Mouse (Mus musculus) limb, embryonic 11.5 days (tissue): Measurements from ENCODE around the gene Lrfn2. TPM values are rescaled to one million over a fixed set of nuclear protein-coding genes. Genes with fewer than 3 reads are reported as not detected.

Experiments used
- ATAC-seq: fragments of 200-750 bp; cut with Nextera tagmentation; 2 replicates; pipeline ENCODE4 v1.8.0; 2017; ENCODE audit warnings: low read depth; ENCODE audit not compliant: insufficient number of reproducible peaks, low FRiP score, low TSS enrichment
- DNase-seq: peaks from one replicate; pipeline ENCODE4 v3.0.0-alpha.2; 2015; ENCODE audit warnings: low spot score
- H3K27ac ChIP-seq: fragments of 300-500 bp; sonication (generic); replicated peaks from 2 replicates; pipeline ENCODE4 v1.5.1; 2014; ENCODE audit warnings: low read depth, mild to moderate bottlenecking, low read length
- H3K27me3 ChIP-seq: fragments of 300-500 bp; sonication (generic); 2 replicates; pipeline ENCODE4 v1.6.1; 2014; ENCODE audit warnings: mild to moderate bottlenecking, low read length, mixed read lengths; ENCODE audit not compliant: control insufficient read depth, insufficient read depth
- H3K36me3 ChIP-seq: fragments of 300-500 bp; sonication (generic); 2 replicates; pipeline ENCODE4 v1.6.1; 2014; ENCODE audit warnings: mild to moderate bottlenecking, low read length, moderate library complexity, mixed read lengths; ENCODE audit not compliant: control insufficient read depth, insufficient read depth
- H3K4me1 ChIP-seq: fragments of 300-500 bp; sonication (generic); 2 replicates; pipeline ENCODE4 v1.6.1; 2014; ENCODE audit warnings: low read length, mixed read lengths; ENCODE audit not compliant: control insufficient read depth, insufficient read depth
- H3K4me2 ChIP-seq: fragments of 300-500 bp; sonication (generic); 2 replicates; pipeline ENCODE4 v1.6.1; 2014; ENCODE audit warnings: low read depth, mild to moderate bottlenecking, moderate library complexity; ENCODE audit not compliant: severe bottlenecking
- H3K4me3 ChIP-seq: fragments of 300-500 bp; sonication (generic); 2 replicates; pipeline ENCODE4 v1.5.1; 2014; ENCODE audit warnings: low read depth, low read length
- H3K9ac ChIP-seq: fragments of 300-500 bp; sonication (generic); 2 replicates; pipeline ENCODE4 v1.6.1; 2014; ENCODE audit warnings: mild to moderate bottlenecking, low read length
- H3K9me3 ChIP-seq: fragments of 300-500 bp; sonication (generic); 2 replicates; pipeline ENCODE4 v1.6.1; 2016; ENCODE audit warnings: low read length; ENCODE audit not compliant: control insufficient read depth
- WGBS: fragments of 180-500 bp; shearing (Covaris S2); extraction: QIAGEN DNeasy Blood & Tissue Kit; methylation state at CpG from one replicate; pipeline ENCODE4 v1.1.7; 2014; 5-methylcytosine and 5-hydroxymethylcytosine counted together
- polyA plus RNA-seq: library from polyadenylated mRNA; unstranded; fragments of >200 nt; fragmentation: Nextera tagmentation; extraction: Ambion mirVana; gene quantifications from 2 replicates; pipeline ENCODE4 v1.2.1, GENCODE M21; 2014

Lrfn2 gene
- polyA plus RNA-seq, 1 experiment from 2014 or later, result 0.12 TPM

DNA sequence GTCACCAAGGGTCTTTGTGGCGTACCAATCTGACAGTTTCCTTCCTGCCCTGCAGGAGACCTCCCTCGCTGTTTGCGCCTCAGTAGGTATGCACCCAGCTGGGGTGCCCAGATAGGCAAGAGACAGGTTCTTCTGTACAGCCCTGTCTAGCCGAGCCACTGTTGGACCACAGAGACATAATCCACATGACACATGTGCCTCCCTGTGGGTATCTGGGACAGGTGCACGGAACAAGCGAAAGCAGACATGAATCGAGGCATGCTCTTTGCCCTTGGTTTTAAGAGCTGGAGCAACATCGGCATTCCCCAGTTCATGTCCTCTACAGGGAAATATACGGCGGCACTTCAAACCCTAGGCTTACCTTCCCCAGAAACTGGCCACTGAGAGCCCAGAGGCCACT, 1.2 kb upstream of the Lrfn2 start:
- H3K27me3 ChIP-seq, result peaks cover 15% of the 10 kb centered on the region
- peak overlapping the region; percentile 39; the same call in 1 of the 2 replicates for H3K4me3 ChIP-seq
- 63% methylated on average over 10 of the region's 10 CpGs for WGBS
- peaks cover 4% of the 10 kb centered on the region for H3K4me1 ChIP-seq
- no peak overlapping the region for H3K9ac ChIP-seq
- no peak overlapping the region for H3K4me2 ChIP-seq
- ATAC-seq, result no peak
- no peak for DNase-seq
- H3K36me3 ChIP-seq, result no peaks in the 10 kb centered on the region
- no peaks in the 10 kb centered on the region for H3K9me3 ChIP-seq
- H3K27ac ChIP-seq, result no peak overlapping the region

DNA sequence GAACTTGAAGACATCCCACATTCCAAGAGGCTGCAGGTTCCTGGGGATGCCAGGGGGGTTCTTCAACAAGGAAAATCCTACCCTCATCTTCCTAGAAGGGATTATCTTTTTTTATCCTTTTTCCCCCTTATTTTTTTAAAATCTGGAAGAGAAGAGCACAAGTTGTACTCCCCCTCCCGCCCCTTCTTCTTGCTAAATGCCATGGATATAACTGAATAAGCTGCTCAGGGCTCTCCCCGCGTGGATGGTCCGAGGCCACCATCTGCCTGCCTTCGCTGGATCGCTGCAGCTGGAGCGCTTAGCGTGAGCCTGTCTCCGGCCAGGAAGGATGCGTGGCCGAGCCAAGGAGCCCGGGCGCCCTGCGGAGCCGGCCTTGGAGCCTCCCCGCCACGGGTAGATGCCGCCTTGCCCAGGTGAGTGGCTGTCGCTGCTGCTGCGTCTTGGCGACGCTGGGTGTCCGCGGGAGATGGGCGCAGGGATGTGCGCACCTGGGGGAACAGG, 277 bp downstream of the Lrfn2 start:
- Histone ChIP-seq H3K27me3 (peaks cover 15% of the 10 kb centered on the region), H3K4me3 (peak overlapping the region; percentile 39), H3K27ac (no peak overlapping the region), H3K9me3 (no peaks in the 10 kb centered on the region), H3K4me1 (peaks cover 4% of the 10 kb centered on the region), H3K9ac (0 out of 2 replicates have a peak overlapping the region, but pooled peaks have one; percentile 7), H3K4me2 (peak overlapping the region; percentile 82), H3K36me3 (no peaks in the 10 kb centered on the region)
- ATAC-seq, result no peak
- peak; percentile 48 for DNase-seq
- WGBS, result 1% methylated on average over 26 of the region's 26 CpGs

DNA sequence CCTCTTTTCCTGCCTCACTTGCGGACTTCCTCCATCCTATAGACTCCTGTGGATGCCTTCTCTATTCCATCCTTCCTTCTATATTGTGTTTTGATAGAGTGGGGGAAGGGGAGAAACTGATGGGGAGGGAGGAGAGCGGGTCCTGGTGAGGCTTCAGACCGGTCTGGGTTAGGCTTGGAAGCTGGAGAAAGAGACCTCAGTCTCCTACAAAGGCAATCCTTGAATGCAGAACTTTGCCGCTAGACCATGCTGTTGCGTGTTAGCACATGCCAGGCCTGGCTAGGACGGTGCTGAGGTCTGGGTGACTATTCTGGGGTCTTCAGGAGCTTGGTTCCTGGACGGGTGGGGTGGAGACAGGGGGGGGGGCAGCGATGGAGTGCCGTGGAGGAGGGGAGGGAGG, 737 bp downstream of the Lrfn2 start:
- DNase-seq, result no peak
- 0 out of 2 replicates have a peak overlapping the region, but pooled peaks have one; percentile 7 for H3K9ac ChIP-seq
- peaks cover 4% of the 10 kb centered on the region for H3K4me1 ChIP-seq
- WGBS, result 4% methylated on average over 7 of the region's 9 CpGs
- H3K4me2 ChIP-seq, result peak overlapping the region; percentile 82; the same call in 1 of the 2 replicates
- H3K27me3 ChIP-seq, result peaks cover 15% of the 10 kb centered on the region
- no peaks in the 10 kb centered on the region for H3K36me3 ChIP-seq
- H3K9me3 ChIP-seq, result no peaks in the 10 kb centered on the region
- no peak for ATAC-seq
- peak overlapping the region; percentile 39 for H3K4me3 ChIP-seq
- H3K27ac ChIP-seq, result no peak overlapping the region

DNA sequence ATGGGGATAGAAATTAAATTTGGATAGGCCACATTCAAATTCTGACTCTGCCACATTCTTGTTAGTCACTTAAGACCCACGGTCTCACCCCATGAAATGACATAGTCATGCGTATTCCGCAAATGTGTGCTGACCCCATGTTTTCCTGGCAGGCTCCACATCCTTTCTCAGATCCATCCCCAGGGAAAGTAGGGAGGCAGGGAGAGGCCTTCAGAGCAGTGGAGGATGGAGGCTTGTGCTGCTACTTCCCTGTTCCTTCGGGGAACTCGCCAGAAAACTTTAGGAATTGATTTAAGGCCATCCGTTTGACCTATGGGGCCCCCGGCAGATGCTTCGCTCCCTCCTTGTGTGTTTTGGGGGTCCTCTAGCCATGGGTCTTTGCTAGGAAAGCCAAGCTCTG, 3.0 kb downstream of the Lrfn2 start:
- H3K27ac ChIP-seq, result no peak overlapping the region
- DNase-seq (no peak), ATAC-seq (no peak)
- 80% methylated on average over 8 of the region's 8 CpGs for WGBS
- no peak overlapping the region for H3K9ac ChIP-seq
- H3K36me3 ChIP-seq, result no peaks in the 10 kb centered on the region
- H3K4me1 ChIP-seq, result peaks cover 4% of the 10 kb centered on the region
- peaks cover 15% of the 10 kb centered on the region for H3K27me3 ChIP-seq
- H3K9me3 ChIP-seq, result no peaks in the 10 kb centered on the region
- no peak overlapping the region for H3K4me3 ChIP-seq
- H3K4me2 ChIP-seq, result no peak overlapping the region

DNA sequence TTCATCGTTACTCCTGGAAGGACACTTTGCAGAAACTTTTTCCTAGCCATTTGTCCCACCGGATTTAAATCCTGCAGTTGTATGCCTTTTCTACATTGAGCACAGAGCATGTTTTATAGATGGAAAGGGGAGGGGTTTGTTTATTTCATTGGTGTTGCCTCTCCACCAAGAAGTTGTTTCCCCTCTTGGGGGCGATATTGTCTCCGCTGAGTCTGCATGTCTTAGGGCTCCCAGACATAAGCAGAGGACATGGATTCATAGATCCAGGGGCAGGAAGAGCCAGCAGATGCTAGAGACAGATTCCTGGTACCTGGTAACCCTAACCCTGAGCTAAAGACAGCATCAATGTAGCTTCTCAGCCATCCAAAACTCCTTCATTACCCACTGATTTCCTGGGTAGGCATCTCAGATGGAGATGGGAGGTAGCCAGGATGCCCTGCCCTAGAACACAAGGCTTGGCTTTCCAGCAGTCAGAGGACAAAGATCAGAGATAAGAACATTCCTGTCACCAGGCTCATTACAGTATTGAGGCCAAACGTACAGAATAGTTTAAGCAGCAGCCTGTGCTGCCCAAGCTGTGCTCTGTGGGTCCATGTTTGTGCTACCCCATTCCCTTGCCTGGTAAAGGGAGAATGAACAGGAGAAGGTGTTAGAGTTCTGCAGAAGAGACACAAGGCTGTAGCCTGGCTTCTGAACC, 4.4 kb downstream of the Lrfn2 start:
- no peak for ATAC-seq
- Histone ChIP-seq H3K4me1 (peaks cover 4% of the 10 kb centered on the region), H3K4me3 (no peak overlapping the region), H3K4me2 (no peak overlapping the region), H3K9ac (no peak overlapping the region), H3K36me3 (no peaks in the 10 kb centered on the region), H3K9me3 (no peaks in the 10 kb centered on the region), H3K27me3 (peaks cover 15% of the 10 kb centered on the region), H3K27ac (no peak overlapping the region)
- DNase-seq, result no peak
- WGBS, result 46% methylated on average over 5 of the region's 5 CpGs

DNA sequence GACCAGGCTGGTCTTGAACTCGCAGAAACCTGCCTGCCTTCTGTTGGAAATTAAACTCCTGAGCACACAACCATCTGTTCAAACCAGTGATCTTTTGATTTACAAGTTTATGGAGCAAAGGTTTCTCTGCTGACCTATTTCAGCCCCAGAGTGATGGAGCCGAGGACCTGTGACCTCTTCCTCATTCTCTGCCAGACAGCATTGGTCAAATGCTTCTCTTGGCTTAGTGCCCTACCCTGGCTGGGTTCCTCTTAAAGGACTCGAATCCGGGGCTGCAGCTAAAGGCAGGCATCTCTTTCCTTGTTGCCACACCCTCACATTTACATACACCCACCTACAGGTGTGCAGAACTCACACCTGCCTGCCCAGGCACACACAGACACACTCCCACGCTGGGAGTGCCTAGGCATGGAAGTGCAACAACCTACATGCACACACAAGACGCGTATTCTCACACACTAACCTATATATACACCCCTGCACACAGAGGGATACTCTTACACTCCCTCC, 6.6 kb downstream of the Lrfn2 start:
- no peaks in the 10 kb centered on the region for H3K9me3 ChIP-seq
- H3K36me3 ChIP-seq, result no peaks in the 10 kb centered on the region
- WGBS, result 77% methylated on average over 7 of the region's 7 CpGs
- no peak for ATAC-seq
- DNase-seq, result no peak
- H3K27me3 ChIP-seq, result peaks cover 2% of the 10 kb centered on the region
- H3K4me1 ChIP-seq, result no peaks in the 10 kb centered on the region
- H3K27ac ChIP-seq, result no peak overlapping the region
- no peak overlapping the region for H3K9ac ChIP-seq
- no peak overlapping the region for H3K4me3 ChIP-seq
- H3K4me2 ChIP-seq, result no peak overlapping the region

DNA sequence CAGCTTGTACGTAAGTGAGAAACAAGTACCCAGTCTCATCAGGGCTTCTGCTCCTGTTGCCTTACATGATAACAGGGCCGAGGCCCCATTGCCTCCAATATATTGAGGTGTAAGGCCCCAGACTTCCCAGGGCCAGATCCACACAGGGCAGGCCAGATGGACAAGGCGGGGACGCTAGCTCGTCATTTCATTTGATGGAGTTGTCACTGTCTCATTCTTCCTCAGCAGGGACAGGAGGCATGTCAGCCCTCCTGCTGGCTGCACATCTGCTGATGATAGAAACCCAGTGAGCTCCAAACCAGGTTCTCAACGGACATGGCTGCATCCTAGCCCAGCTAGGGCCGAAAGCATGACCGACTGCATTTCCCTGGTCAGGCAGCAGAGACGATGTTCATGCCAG, 14.1 kb downstream of the Lrfn2 start:
- WGBS, result 63% methylated on average over 9 of the region's 9 CpGs
- Histone ChIP-seq H3K4me1 (no peaks in the 10 kb centered on the region), H3K27me3 (no peaks in the 10 kb centered on the region), H3K4me2 (no peak overlapping the region), H3K36me3 (no peaks in the 10 kb centered on the region), H3K9me3 (no peaks in the 10 kb centered on the region), H3K27ac (no peak overlapping the region), H3K4me3 (no peak overlapping the region), H3K9ac (no peak overlapping the region)
- DNase-seq, result no peak
- no peak for ATAC-seq

DNA sequence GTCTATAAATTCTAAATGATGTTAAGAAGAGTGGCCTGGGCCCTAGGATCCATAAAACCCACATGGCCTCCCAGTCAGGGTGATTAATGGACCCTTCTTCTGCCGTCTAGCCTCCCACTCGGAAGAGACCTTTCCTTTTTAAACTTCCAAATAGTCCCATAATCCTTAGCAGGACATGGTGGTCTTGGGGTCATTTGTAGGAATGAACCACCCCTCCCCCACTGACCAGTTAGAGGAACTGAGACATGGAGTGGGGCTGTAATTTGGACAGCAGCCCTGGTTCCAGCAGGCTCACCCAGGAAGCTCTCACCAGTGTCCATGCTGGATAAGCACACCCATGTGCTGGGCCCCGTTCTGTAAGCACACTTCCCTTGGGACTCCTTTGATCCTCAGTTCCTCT, 14.6 kb downstream of the Lrfn2 start:
- Histone ChIP-seq H3K9ac (no peak overlapping the region), H3K4me1 (no peaks in the 10 kb centered on the region), H3K4me3 (no peak overlapping the region), H3K27me3 (no peaks in the 10 kb centered on the region), H3K27ac (no peak overlapping the region), H3K36me3 (no peaks in the 10 kb centered on the region), H3K4me2 (no peak overlapping the region), H3K9me3 (no peaks in the 10 kb centered on the region)
- ATAC-seq (no peak), DNase-seq (no peak)
- WGBS, result 16% methylated on average over 3 of the region's 3 CpGs
